Mouse (Mus musculus) naive thymus-derived CD4-positive, alpha-beta T cell, adult 2 months (primary cell): ENCODE measurements around the gene Plpp6.
"Not testable (repeated sequence)": the region's sequence is repeated elsewhere in the genome, so short reads cannot be mapped to it uniquely, and the experiment has no call there.

ENCODE experiments used
- DNase-seq: peaks from one replicate; pipeline ENCODE4 v3.0.0-alpha.2; 2011; ENCODE audit warnings: low read depth

Gene Plpp6

GRCm38 (mm10) chr19:28989515-28989914, 25.8 kb downstream of the Plpp6 start:
- no peak for DNase-seq

- DNase-seq: peak; percentile 92
These were observed 26.4 kb downstream of the Plpp6 start, which contains the start of gene Cdc37l1 for GRCm38 (mm10) chr19:28990194-28990589. TSS of gene Cdc37l1 (plus strand) at chr19:28990352.

DNA sequence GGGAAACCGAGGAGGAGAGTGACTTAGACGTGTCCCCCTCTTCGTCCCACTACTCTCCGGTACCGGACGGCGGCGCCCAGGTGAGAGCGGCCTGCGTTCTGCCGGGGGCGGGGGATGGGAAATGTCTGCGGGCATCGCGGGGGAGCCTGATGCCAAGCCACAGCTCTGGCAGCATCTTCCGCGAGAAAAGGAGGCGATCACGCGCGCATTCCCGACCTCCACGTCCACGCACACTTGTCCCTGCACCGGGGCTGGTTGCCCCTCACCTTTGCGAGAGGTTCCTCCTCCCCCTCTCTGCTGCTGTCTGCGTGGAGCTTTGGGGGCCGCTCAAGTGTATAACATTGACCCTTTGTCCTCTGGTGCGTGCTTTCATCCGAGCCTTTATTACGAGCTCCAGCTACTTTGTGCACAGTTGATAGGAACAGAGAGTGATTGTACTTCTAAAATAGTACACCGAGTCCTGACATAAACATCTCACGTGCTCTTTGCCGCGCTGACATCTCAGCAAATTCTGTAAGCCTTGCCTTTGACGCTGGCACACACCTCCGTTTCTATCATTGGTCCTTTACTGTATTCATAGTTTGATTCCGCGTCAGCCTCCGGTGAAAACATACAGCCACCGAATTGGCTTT, 27.0 kb downstream of the Plpp6 start:
- peak; percentile 71 for DNase-seq

- no peak for DNase-seq
These were observed 27.6 kb downstream of the Plpp6 start for GRCm38 (mm10) chr19:28991391-28991790.

DNA sequence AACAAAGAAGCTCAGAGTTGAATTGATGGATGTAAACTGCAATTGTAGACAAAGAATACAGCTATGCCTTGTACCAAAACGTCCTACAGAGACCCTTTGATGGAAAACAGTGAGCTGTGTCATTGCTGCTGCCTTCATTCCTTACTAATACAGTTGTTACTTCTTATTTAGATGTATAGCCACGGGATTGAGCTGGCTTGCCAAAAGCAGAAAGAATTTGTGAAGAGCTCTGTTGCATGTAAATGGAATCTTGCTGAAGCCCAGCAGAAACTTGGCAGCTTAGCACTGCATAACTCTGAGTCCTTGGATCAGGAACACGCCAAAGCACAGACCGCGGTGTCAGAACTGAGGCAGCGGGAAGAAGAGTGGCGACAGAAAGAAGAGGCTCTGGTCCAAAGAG, 31.1 kb downstream of the Plpp6 start:
- DNase-seq: no peak

DNA sequence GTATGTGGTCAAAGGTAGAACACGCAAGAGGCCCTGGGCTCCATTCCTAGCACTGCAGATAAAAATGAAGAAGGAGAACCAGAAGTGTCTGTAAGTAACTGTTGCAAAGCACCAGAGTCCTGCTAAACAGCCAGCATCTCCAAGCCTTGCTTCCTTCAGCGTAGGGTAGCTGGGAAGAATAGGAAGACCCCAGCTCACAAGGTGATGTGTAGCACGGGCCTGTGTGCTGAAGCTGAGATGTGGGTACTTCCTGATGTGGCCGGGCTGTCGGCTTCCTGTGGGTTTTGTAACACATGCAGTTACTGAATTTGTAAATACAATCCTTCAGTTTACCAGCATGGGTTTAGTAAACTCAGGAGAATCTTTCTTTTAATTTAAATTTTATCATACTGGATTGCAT, 31.6 kb downstream of the Plpp6 start:
- no peak for DNase-seq

DNA sequence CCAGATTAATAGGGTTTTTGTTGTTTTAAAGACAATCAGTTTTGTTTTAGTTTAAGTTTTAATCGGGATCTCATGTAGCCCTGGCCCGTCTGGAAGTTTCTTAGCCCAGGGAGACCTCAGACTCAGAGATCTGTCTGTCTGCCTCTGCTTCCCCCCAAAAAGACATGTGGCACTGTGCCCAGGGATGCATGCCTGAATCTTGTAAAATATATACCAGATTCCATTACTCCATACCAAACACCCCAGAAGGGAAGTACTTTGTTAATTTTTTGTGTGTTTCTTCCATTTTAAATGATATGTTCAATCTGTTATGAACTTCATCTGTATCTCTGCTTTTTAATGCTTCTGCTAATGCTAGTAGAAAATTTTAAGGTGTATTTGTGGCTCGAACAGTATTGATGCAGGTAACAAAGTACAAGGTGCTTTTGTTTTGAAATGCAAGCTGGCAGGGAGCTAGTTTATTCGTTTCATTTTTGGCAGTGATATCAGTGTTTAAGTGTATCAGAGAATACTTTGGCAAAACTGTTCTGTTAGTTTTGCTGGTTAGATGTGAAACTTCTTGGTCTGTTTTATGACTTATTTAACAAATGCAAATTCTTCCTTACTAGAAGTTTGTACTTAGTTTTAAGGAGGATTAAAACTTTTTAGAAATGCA, 34.4 kb downstream of the Plpp6 start:
- DNase-seq: no peak

DNA sequence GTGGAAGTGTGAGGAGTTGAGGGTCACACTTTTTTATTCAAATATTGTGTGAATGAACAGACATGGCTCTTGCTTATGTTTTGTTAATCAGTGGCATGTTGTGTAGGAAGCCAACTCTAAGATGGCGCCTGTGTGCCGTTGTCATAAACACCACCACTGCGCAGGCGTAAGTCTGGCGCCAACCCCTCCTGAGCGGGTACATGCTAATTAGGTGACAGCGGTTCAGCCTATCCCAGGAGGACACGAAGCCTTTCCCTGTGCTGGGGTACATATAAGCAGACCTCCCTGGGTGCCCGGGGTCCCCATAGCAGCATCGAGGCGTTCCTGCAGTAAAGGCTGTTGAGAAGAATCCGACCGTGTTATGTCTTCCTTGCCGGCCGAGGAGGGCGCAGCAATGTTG, 36.6 kb downstream of the Plpp6 start:
- DNase-seq: not testable (repeated sequence)

DNA sequence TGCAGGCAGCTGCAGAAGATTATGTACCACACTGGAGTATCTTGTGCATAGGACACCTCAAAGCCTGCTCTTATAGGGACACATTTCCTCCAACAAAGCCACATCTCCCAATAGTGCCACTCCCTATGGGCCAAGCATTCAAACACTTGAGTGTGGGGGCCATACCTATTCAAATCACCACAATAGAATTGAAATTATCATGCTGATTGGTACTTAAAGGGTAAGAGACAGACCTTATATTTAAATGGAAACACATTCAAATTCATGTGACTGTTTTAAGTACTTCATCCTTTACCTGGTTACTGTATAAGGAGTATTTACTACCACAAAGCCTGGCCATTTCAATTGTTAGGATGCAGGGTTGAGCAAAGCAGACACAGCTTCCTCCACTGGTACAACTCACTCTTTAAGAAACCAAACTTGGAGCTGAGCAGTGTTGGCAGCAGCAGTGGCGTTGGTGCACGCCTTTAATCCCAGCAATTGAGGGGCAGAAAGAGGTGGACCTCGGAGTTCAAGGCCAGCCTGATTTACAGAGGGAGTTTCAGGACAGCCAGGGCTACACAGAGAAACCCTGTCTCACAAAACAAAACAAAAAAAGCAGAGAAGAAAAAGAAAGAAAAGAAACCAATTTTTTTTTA, 44.4 kb downstream of the Plpp6 start:
- no peak for DNase-seq

- no peak for DNase-seq
These were observed 45.3 kb downstream of the Plpp6 start for GRCm38 (mm10) chr19:29009046-29009445.

- no peak for DNase-seq
These were observed 47.7 kb downstream of the Plpp6 start for GRCm38 (mm10) chr19:29011355-29011990.

DNA sequence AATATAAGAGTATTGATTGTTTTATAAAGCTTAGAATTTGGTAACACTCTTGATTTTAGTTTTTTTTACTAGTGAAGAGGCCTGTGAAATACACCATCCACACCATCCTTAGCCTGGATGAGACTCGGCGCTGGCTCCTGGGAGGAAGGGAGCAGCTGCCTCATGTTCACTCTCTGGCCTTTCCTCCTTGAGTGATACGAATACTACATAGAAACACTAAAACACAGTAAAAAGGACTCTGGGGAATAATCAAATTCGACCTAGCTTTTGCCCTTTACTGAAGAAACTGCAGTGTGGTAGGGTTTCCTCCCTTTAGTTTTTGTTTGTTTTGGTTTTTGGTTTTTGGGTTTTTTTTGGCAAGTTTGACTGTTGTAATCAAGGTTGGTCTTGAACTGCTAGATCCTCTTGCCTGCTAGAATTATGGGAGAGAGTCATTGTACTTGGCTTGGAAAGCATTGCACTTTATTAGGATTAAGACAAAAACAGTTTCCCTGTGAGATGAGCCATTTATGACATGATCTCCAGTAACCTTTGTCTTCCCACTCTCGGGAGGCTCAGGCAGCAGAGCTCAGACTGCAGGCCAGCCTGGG, 50.8 kb downstream of the Plpp6 start:
- no peak for DNase-seq

DNA sequence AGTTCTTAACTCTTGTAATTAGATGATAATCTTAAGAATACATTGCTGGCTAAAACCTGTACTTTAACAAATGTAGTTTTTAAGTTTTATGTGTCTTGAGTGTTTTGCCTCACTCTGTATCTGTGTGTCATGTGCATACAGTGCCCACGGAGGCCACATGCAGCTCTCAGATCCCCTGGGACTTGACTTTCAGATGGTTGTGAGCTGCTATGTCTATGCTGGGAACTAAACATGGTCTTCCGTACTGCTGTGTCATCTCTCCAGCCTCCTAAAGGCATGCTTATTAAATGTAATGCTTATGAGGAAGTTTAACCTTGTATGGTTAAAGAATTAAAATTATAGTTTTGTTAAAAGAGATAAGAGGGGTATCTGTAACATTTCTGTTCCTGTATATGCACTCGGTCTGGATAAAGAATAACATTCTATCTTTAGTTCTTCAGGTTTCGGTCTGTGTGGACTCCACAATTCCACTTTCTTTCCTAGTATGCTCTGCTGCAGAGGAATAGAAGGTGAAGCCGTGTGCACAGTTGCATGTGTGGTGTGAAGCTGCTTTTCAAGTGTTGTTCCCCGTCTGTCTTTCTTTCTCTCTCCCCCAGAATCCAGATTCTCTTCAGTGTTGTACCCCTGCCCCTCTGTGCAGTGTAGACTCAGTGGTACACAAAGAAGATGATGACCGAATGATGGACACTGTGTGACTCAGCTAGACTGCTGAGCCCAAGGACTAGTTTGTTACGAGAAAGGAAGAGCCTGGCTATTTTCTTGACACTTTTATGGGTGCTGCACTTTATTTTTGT, 51.9 kb downstream of the Plpp6 start:
- DNase-seq: no peak

- DNase-seq: no peak
These were observed 52.5 kb downstream of the Plpp6 start for GRCm38 (mm10) chr19:29016204-29016765.
